Mouse (Mus musculus): ENCODE measurements around the gene Tmcc1. TPM values are rescaled to one million over a fixed set of nuclear protein-coding genes. Genes with fewer than 3 reads are reported as not detected.

The Tmcc1 gene
- total and polyA plus RNA-seq, 3 experiments: 9.1 to 30.6 TPM; not detected in 1

DNA sequence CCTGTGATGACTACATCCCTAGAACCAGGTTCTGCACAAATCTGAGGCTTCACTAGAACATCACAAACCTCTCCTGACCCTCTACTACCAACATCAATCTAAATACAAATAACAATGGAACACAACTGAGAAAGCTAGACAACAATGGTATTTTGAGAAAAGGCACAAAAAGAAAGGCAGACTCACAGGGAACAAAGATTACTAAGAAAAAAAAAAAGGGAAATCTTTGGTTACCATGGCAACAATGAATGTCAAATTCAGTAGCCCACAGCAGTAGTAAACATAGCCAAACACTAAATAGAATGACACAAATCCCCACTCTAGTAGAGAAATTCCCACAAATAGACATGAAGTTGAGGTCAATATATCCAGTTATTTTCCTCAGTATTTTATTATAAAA is 52.5 kb downstream of the Tmcc1 start:
- H3K4me1 ChIP-seq (ENCODE audit: control insufficient read depth in 1 of 2, insufficient read depth in 2 of 2, low read length in 2 of 2): peaks cover 0 to 8% of the 10 kb centered on the region in 2 experiments; a peak in 1 of 4 replicates
- H3K27me3 ChIP-seq (ENCODE audit: control insufficient read depth in 1 of 2, insufficient read depth in 2 of 2, low read length in 2 of 2): no peaks in the 10 kb centered on the region
- H3K36me3 ChIP-seq (ENCODE audit: control insufficient read depth in 1 of 2, insufficient read depth in 2 of 2, low read length in 2 of 2): peaks cover 0 to 11% of the 10 kb centered on the region in 2 experiments; a peak in 2 of 4 replicates
- no peak overlapping the region for H3K27ac ChIP-seq (ENCODE audit: control insufficient read depth, low read depth, low read length)
- DNase-seq (ENCODE audit: low read depth, low spot score): peak; percentile 30
- no peaks in the 10 kb centered on the region for H3K79me2 ChIP-seq (ENCODE audit: control insufficient read depth, insufficient read depth, low read length, poor library complexity)
- H3K4me3 ChIP-seq (ENCODE audit: control insufficient read depth in 1 of 2, insufficient read depth in 1 of 2, low read depth in 2 of 2, low read length in 2 of 2): no peak overlapping the region
- H3K9me3 ChIP-seq (replicated peaks; ENCODE audit: insufficient read depth, low read length): no peaks in the 10 kb centered on the region
- H3K9ac ChIP-seq (ENCODE audit: control insufficient read depth, low read depth, low read length, poor library complexity, severe bottlenecking): no peak overlapping the region
- TF ChIP-seq MYB (IDR thresholded peaks at IDR 0.05; ENCODE audit: low read depth, low read length) (no peak), ZNF384 (IDR thresholded peaks at IDR 0.05; ENCODE audit: low read depth, low read length) (peak; percentile 87)

DNA sequence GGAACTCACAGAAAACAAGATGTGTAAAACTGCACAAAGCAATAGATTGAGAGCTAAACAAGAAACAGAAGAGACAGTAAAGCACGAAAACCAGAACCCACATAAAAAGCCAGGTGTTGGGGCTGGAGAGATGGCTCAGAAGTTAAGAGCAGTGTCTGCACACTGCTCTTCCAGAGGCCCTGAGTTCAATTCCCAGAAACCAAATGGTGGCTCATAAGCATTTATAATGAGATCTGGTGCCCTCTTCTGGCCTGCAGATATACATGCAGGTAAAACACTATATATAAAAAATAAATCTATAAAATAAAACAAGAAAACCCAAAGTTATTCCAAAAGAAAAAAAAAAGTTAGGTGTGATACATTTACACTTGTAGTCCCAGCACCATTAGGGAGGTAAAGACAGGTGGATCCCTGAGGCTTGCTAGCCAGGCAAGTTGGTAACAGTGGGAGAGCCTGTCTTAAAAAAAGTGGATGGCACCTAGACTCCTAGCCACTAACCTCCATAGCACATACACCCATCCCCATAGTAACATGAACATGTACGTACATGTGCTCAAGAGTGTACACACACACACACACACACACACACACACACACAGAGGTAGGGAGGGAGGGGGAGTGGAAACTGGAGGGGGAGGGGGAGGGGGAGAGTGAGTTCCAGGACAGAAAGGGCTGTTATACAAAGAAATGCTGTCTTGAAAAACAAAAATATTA is 54.0 kb downstream of the Tmcc1 start:
- DNase-seq (ENCODE audit: low read depth, low spot score): peak; percentile 30
- no peak overlapping the region for H3K9ac ChIP-seq (ENCODE audit: control insufficient read depth, low read depth, low read length, poor library complexity, severe bottlenecking)
- TF ChIP-seq TBP (IDR thresholded peaks at IDR 0.05; ENCODE audit: low read depth, low read length) (no peak), CTCF (IDR thresholded peaks at IDR 0.05 in 2 of 3, conservative IDR thresholded peaks at IDR 0.05 in 1 of 3; ENCODE audit: control insufficient read depth in 1 of 3, insufficient read depth in 1 of 3, low read depth in 2 of 3, low read length in 3 of 3, poor library complexity in 1 of 3, severe bottlenecking in 1 of 3) (peak in 1 of 3 experiments; percentile 21; a peak in 2 of 6 replicates), SMC3 (IDR thresholded peaks at IDR 0.05; ENCODE audit: low read depth, low read length) (peak; percentile 30; the same call in 1 of the 2 replicates), TAL1 (IDR thresholded peaks at IDR 0.05; ENCODE audit: low read length) (no peak), RAD21 (IDR thresholded peaks at IDR 0.05; ENCODE audit: low read depth, low read length) (peak; percentile 6; the same call in 1 of the 2 replicates), POLR2AphosphoS5 (IDR thresholded peaks at IDR 0.05; ENCODE audit: borderline replicate concordance, low read depth, low read length) (no peak), ZNF384 (IDR thresholded peaks at IDR 0.05; ENCODE audit: low read depth, low read length) (no peak), MYC (IDR thresholded peaks at IDR 0.05; ENCODE audit: low read depth, low read length) (no peak)

DNA sequence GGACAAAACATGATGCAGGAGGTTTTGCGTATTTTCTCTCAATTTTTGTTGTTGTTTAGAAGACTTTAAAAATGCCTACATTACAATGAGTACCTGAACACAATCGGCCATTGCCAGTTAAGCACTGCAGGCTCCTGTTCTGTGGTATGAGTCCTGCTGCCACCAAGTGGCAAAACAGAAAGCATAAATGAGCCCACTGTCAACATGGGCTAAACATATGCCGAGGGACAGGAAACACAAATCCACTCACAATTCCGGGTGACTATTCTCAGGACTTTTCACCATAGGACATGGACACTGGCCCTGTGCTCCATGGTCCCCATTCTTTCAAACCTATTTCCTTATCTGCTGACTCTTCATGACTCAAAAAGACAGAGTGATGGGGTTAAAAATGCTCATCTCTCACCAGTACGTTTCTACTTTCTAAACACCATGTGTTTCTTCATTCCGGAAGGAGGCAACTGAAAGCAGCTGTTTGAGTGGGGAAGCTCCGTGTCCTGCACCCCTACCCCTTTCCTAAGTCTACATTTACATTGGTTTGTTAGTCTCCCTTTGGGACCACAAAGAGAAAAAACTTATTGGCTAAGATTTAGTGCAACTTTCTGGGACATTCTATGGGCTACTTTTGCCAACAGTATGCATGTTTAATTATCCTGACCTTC is 57.2 kb downstream of the Tmcc1 start:
- Histone ChIP-seq H3K4me1 (ENCODE audit: control insufficient read depth in 1 of 2, insufficient read depth in 2 of 2, low read length in 2 of 2) (no peaks in the 10 kb centered on the region), H3K4me3 (ENCODE audit: control insufficient read depth in 1 of 2, insufficient read depth in 1 of 2, low read depth in 2 of 2, low read length in 2 of 2) (no peak overlapping the region), H3K27ac (ENCODE audit: control insufficient read depth, low read depth, low read length) (no peak overlapping the region), H3K79me2 (ENCODE audit: control insufficient read depth, insufficient read depth, low read length, poor library complexity) (no peaks in the 10 kb centered on the region), H3K9ac (ENCODE audit: control insufficient read depth, low read depth, low read length, poor library complexity, severe bottlenecking) (no peak overlapping the region), H3K27me3 (ENCODE audit: control insufficient read depth in 1 of 2, insufficient read depth in 2 of 2, low read length in 2 of 2) (no peaks in the 10 kb centered on the region), H3K9me3 (replicated peaks; ENCODE audit: insufficient read depth, low read length) (no peaks in the 10 kb centered on the region), H3K36me3 (ENCODE audit: control insufficient read depth in 1 of 2, insufficient read depth in 2 of 2, low read length in 2 of 2) (no peaks in the 10 kb centered on the region)
- TF ChIP-seq SMC3 (IDR thresholded peaks at IDR 0.05; ENCODE audit: low read depth, low read length): peak; percentile 49
- TF ChIP-seq CTCF (IDR thresholded peaks at IDR 0.05 in 2 of 3, conservative IDR thresholded peaks at IDR 0.05 in 1 of 3; ENCODE audit: control insufficient read depth in 1 of 3, insufficient read depth in 1 of 3, low read depth in 2 of 3, low read length in 3 of 3, poor library complexity in 1 of 3, severe bottlenecking in 1 of 3): peak in 2 of 3 experiments; percentile 17 to 39; a peak in 3 of 6 replicates
- peak; percentile 26 for TF ChIP-seq RAD21 (IDR thresholded peaks at IDR 0.05; ENCODE audit: low read depth, low read length)
- TF ChIP-seq EP300 (IDR thresholded peaks at IDR 0.05; ENCODE audit: low read depth in 1 of 2, low read length in 2 of 2): no peak
- TF ChIP-seq GATA1 (IDR thresholded peaks at IDR 0.05; ENCODE audit: low read depth, low read length): no peak
- DNase-seq (ENCODE audit: low read depth, low spot score): no peak

More for the DNA sequence above, 54.0 kb downstream of the Tmcc1 start:
- Histone ChIP-seq H3K27ac (ENCODE audit: control insufficient read depth, low read depth, low read length) (no peak overlapping the region), H3K79me2 (ENCODE audit: control insufficient read depth, insufficient read depth, low read length, poor library complexity) (no peaks in the 10 kb centered on the region), H3K27me3 (ENCODE audit: control insufficient read depth in 1 of 2, insufficient read depth in 2 of 2, low read length in 2 of 2) (no peaks in the 10 kb centered on the region), H3K4me1 (ENCODE audit: control insufficient read depth in 1 of 2, insufficient read depth in 2 of 2, low read length in 2 of 2) (peaks cover 0 to 8% of the 10 kb centered on the region in 2 experiments; a peak in 1 of 4 replicates), H3K4me3 (ENCODE audit: control insufficient read depth in 1 of 2, insufficient read depth in 1 of 2, low read depth in 2 of 2, low read length in 2 of 2) (no peak overlapping the region), H3K36me3 (ENCODE audit: control insufficient read depth in 1 of 2, insufficient read depth in 2 of 2, low read length in 2 of 2) (peaks cover 0 to 11% of the 10 kb centered on the region in 2 experiments; a peak in 2 of 4 replicates), H3K9me3 (replicated peaks; ENCODE audit: insufficient read depth, low read length) (no peaks in the 10 kb centered on the region)

Data from MEL (cell line).